Mouse (Mus musculus): ENCODE data around the gene Mfsd9. TPM values are rescaled to one million over a fixed set of nuclear protein-coding genes. Genes with fewer than 3 reads are reported as not detected.

Mfsd9 gene
- total and polyA plus RNA-seq, 2 experiments from 2014 or later = 1.2 to 3.5 TPM

GRCm38 (mm10) chr1:40769331-40769894 lies 21.1 kb downstream of the Mfsd9 start:
- TF ChIP-seq EP300 (IDR thresholded peaks at IDR 0.05; ENCODE audit: low read depth) = no peak
- TF ChIP-seq CTCF (IDR thresholded peaks at IDR 0.05; ENCODE audit: low read depth) = no peak
- Histone ChIP-seq H3K27ac (ENCODE audit: low read depth) (no peak overlapping the region), H3K36me3 (replicated peaks; ENCODE audit: control insufficient read depth, insufficient read depth, low read length) (peaks cover 10% of the 10 kb centered on the region; the same call in 1 of the 2 replicates), H3K4me1 (ENCODE audit: control insufficient read depth, insufficient read depth) (no peaks in the 10 kb centered on the region), H3K4me2 (ENCODE audit: low read depth, low read length) (no peak overlapping the region), H3K4me3 (ENCODE audit: low read depth, low read length) (no peak overlapping the region), H3K27me3 (ENCODE audit: control insufficient read depth, insufficient read depth, low read length) (no peaks in the 10 kb centered on the region), H3K9ac (replicated peaks; ENCODE audit: low read depth, low read length) (no peak overlapping the region), H3K9me3 (replicated peaks; ENCODE audit: control insufficient read depth, low read length) (no peaks in the 10 kb centered on the region)
- 69% methylated on average over 4 of the region's 4 CpGs for WGBS
- DNase-seq (ENCODE audit: low spot score) = no peak
- no peak for ATAC-seq (ENCODE audit: insufficient read depth, low read depth)

- H3K27me3 ChIP-seq (ENCODE audit: control insufficient read depth, insufficient read depth, low read length) = no peaks in the 10 kb centered on the region
- H3K9ac ChIP-seq (replicated peaks; ENCODE audit: low read depth, low read length) = no peak overlapping the region
- H3K4me3 ChIP-seq (ENCODE audit: low read depth, low read length) = no peak overlapping the region
- no peak overlapping the region for H3K4me2 ChIP-seq (ENCODE audit: low read depth, low read length)
- H3K27ac ChIP-seq (ENCODE audit: low read depth) = no peak overlapping the region
- TF ChIP-seq EP300 (IDR thresholded peaks at IDR 0.05; ENCODE audit: low read depth) (no peak), CTCF (IDR thresholded peaks at IDR 0.05; ENCODE audit: low read depth) (peak; percentile 81)
- no peaks in the 10 kb centered on the region for H3K4me1 ChIP-seq (ENCODE audit: control insufficient read depth, insufficient read depth)
- peaks cover 3% of the 10 kb centered on the region; the same call in 1 of the 2 replicates for H3K36me3 ChIP-seq (replicated peaks; ENCODE audit: control insufficient read depth, insufficient read depth, low read length)
- ATAC-seq (ENCODE audit: insufficient read depth, low read depth) (no peak), DNase-seq (ENCODE audit: low spot score) (peak; percentile 36)
- WGBS = 33% methylated on average over 6 of the region's 6 CpGs
- H3K9me3 ChIP-seq (replicated peaks; ENCODE audit: control insufficient read depth, low read length) = no peaks in the 10 kb centered on the region
Observed at GRCm38 (mm10) chr1:40768606-40769005, 21.9 kb downstream of the Mfsd9 start.

GRCm38 (mm10) chr1:40767588-40767987 lies 22.9 kb downstream of the Mfsd9 start:
- H3K4me2 ChIP-seq (ENCODE audit: low read depth, low read length) = no peak overlapping the region
- DNase-seq (ENCODE audit: low spot score) (no peak), ATAC-seq (ENCODE audit: insufficient read depth, low read depth) (no peak)
- H3K4me1 ChIP-seq (ENCODE audit: control insufficient read depth, insufficient read depth) = no peaks in the 10 kb centered on the region
- no peak overlapping the region for H3K4me3 ChIP-seq (ENCODE audit: low read depth, low read length)
- no peaks in the 10 kb centered on the region for H3K36me3 ChIP-seq (replicated peaks; ENCODE audit: control insufficient read depth, insufficient read depth, low read length)
- H3K27ac ChIP-seq (ENCODE audit: low read depth) = no peak overlapping the region
- no peaks in the 10 kb centered on the region for H3K9me3 ChIP-seq (replicated peaks; ENCODE audit: control insufficient read depth, low read length)
- TF ChIP-seq EP300 (IDR thresholded peaks at IDR 0.05; ENCODE audit: low read depth) (no peak), CTCF (IDR thresholded peaks at IDR 0.05; ENCODE audit: low read depth) (no peak)
- no peak overlapping the region for H3K9ac ChIP-seq (replicated peaks; ENCODE audit: low read depth, low read length)
- H3K27me3 ChIP-seq (ENCODE audit: control insufficient read depth, insufficient read depth, low read length) = no peaks in the 10 kb centered on the region
- 77% methylated on average over 18 of the region's 18 CpGs for WGBS

- no peak for DNase-seq (ENCODE audit: low spot score)
- WGBS = 91% methylated on average over 12 of the region's 12 CpGs
- Histone ChIP-seq H3K4me2 (ENCODE audit: low read depth, low read length) (no peak overlapping the region), H3K36me3 (replicated peaks; ENCODE audit: control insufficient read depth, insufficient read depth, low read length) (no peaks in the 10 kb centered on the region), H3K4me3 (ENCODE audit: low read depth, low read length) (no peak overlapping the region), H3K9ac (replicated peaks; ENCODE audit: low read depth, low read length) (no peak overlapping the region), H3K27ac (ENCODE audit: low read depth) (no peak overlapping the region), H3K4me1 (ENCODE audit: control insufficient read depth, insufficient read depth) (no peaks in the 10 kb centered on the region), H3K9me3 (replicated peaks; ENCODE audit: control insufficient read depth, low read length) (no peaks in the 10 kb centered on the region), H3K27me3 (ENCODE audit: control insufficient read depth, insufficient read depth, low read length) (no peaks in the 10 kb centered on the region)
- TF ChIP-seq EP300 (IDR thresholded peaks at IDR 0.05; ENCODE audit: low read depth) = no peak
- TF ChIP-seq CTCF (IDR thresholded peaks at IDR 0.05; ENCODE audit: low read depth) = no peak
- ATAC-seq (ENCODE audit: insufficient read depth, low read depth) = no peak
Observed at GRCm38 (mm10) chr1:40765521-40765920, 25.0 kb downstream of the Mfsd9 start.

- 66% methylated on average over 15 of the region's 15 CpGs for WGBS
Observed at GRCm38 (mm10) chr1:40764701-40765275, 25.7 kb downstream of the Mfsd9 start.

GRCm38 (mm10) chr1:40764042-40764441 lies 26.4 kb downstream of the Mfsd9 start:
- Histone ChIP-seq H3K9me3 (replicated peaks; ENCODE audit: control insufficient read depth, low read length) (no peaks in the 10 kb centered on the region), H3K4me3 (ENCODE audit: low read depth, low read length) (no peak overlapping the region), H3K36me3 (replicated peaks; ENCODE audit: control insufficient read depth, insufficient read depth, low read length) (no peaks in the 10 kb centered on the region), H3K4me2 (ENCODE audit: low read depth, low read length) (no peak overlapping the region), H3K4me1 (ENCODE audit: control insufficient read depth, insufficient read depth) (no peaks in the 10 kb centered on the region), H3K27me3 (ENCODE audit: control insufficient read depth, insufficient read depth, low read length) (no peaks in the 10 kb centered on the region), H3K27ac (ENCODE audit: low read depth) (no peak overlapping the region), H3K9ac (replicated peaks; ENCODE audit: low read depth, low read length) (no peak overlapping the region)
- no peak for DNase-seq (ENCODE audit: low spot score)
- ATAC-seq (ENCODE audit: insufficient read depth, low read depth) = no peak
- 83% methylated on average over 1 of the region's 1 CpGs for WGBS
- TF ChIP-seq EP300 (IDR thresholded peaks at IDR 0.05; ENCODE audit: low read depth) (no peak), CTCF (IDR thresholded peaks at IDR 0.05; ENCODE audit: low read depth) (no peak)

More at GRCm38 (mm10) chr1:40764701-40765275, 25.7 kb downstream of the Mfsd9 start:
- H3K27ac ChIP-seq (ENCODE audit: low read depth) = no peak overlapping the region
- no peak overlapping the region for H3K4me3 ChIP-seq (ENCODE audit: low read depth, low read length)
- no peaks in the 10 kb centered on the region for H3K9me3 ChIP-seq (replicated peaks; ENCODE audit: control insufficient read depth, low read length)
- H3K9ac ChIP-seq (replicated peaks; ENCODE audit: low read depth, low read length) = no peak overlapping the region
- ATAC-seq (ENCODE audit: insufficient read depth, low read depth) (no peak), DNase-seq (ENCODE audit: low spot score) (no peak)
- H3K4me1 ChIP-seq (ENCODE audit: control insufficient read depth, insufficient read depth) = no peaks in the 10 kb centered on the region
- no peaks in the 10 kb centered on the region for H3K27me3 ChIP-seq (ENCODE audit: control insufficient read depth, insufficient read depth, low read length)
- no peak for TF ChIP-seq CTCF (IDR thresholded peaks at IDR 0.05; ENCODE audit: low read depth)
- TF ChIP-seq EP300 (IDR thresholded peaks at IDR 0.05; ENCODE audit: low read depth) = no peak
- H3K36me3 ChIP-seq (replicated peaks; ENCODE audit: control insufficient read depth, insufficient read depth, low read length) = no peaks in the 10 kb centered on the region
- no peak overlapping the region for H3K4me2 ChIP-seq (ENCODE audit: low read depth, low read length)
